Mouse (Mus musculus) cerebellum, postnatal 14 days (tissue): ENCODE results near the gene Ints6.
A peak's percentile ranks its signal among the peaks of the same experiment; 100 is the strongest.

ENCODE experiments used
- DNase-seq, 2 experiments: peaks; one replicate each; pipeline ENCODE4 v3.0.0; 2021; ENCODE audit warnings: mixed read lengths in 2 of 2

Gene Ints6

GRCm38 (mm10) chr14:62761036-62761881, at the start of gene Ints6:
TSS of gene Ints6 (minus strand) at chr14:62761169.
- DNase-seq: peak; percentile 97 to 98

GRCm38 (mm10) chr14:62808661-62809523, 47.9 kb upstream of the Ints6 start:
- DNase-seq: no peak

- DNase-seq: no peak
Measured at GRCm38 (mm10) chr14:62806921-62807320, 46.0 kb upstream of the Ints6 start.

- DNase-seq: no peak
Measured at GRCm38 (mm10) chr14:62803204-62803603, 42.2 kb upstream of the Ints6 start.

- no peak for DNase-seq
Measured at GRCm38 (mm10) chr14:62800791-62801190, 39.8 kb upstream of the Ints6 start.

- no peak for DNase-seq
Measured at GRCm38 (mm10) chr14:62798608-62799101, 37.7 kb upstream of the Ints6 start.

- DNase-seq: no peak
Measured at GRCm38 (mm10) chr14:62795719-62796118, 34.8 kb upstream of the Ints6 start.

GRCm38 (mm10) chr14:62789282-62789681, 28.3 kb upstream of the Ints6 start:
- DNase-seq: no peak

GRCm38 (mm10) chr14:62782981-62783380, 22.0 kb upstream of the Ints6 start:
- no peak for DNase-seq

- no peak for DNase-seq
Measured at GRCm38 (mm10) chr14:62780520-62781316, 19.7 kb upstream of the Ints6 start.

GRCm38 (mm10) chr14:62778095-62778494, 17.1 kb upstream of the Ints6 start:
- DNase-seq: no peak

- no peak for DNase-seq
Measured at GRCm38 (mm10) chr14:62775034-62775433, 14.1 kb upstream of the Ints6 start.

- no peak for DNase-seq
Measured at GRCm38 (mm10) chr14:62774246-62774645, 13.3 kb upstream of the Ints6 start.

GRCm38 (mm10) chr14:62773766-62774165, 12.8 kb upstream of the Ints6 start:
- DNase-seq: no peak

GRCm38 (mm10) chr14:62765398-62765797, 4.4 kb upstream of the Ints6 start:
- no peak for DNase-seq

- DNase-seq: peak in 1 of 2 experiments; percentile 13
Measured at GRCm38 (mm10) chr14:62764371-62764770, 3.4 kb upstream of the Ints6 start.

- DNase-seq: peak; percentile 36 to 55
Measured at GRCm38 (mm10) chr14:62761943-62762342, 974 bp upstream of the Ints6 start.

GRCm38 (mm10) chr14:62760321-62761035, 491 bp downstream of the Ints6 start:
- DNase-seq: peak; percentile 71 to 77

- peak; percentile 87 to 92 for DNase-seq
Measured at GRCm38 (mm10) chr14:62759771-62760320, 1.1 kb downstream of the Ints6 start.

- DNase-seq: no peak
Measured at GRCm38 (mm10) chr14:62758714-62759113, 2.3 kb downstream of the Ints6 start.

- DNase-seq: no peak
Measured at GRCm38 (mm10) chr14:62755095-62755640, 5.8 kb downstream of the Ints6 start.
